Mouse (Mus musculus) spleen, adult 2 months (tissue): Measurements from ENCODE around the gene Slc5a11.

Experiments used
- CTCF ChIP-seq: fragments of 200-500 bp; IDR thresholded peaks from 2 replicates; pipeline ENCODE4 v1.5.1; 2011; ENCODE audit warnings: mild to moderate bottlenecking, inconsistent platforms; ENCODE audit not compliant: insufficient read depth, insufficient read length, insufficient replicate concordance; ENCODE audit errors: extremely low read depth
- POLR2A ChIP-seq: fragments of 200-500 bp; IDR thresholded peaks from 2 replicates; pipeline ENCODE4 v1.6.1; 2011; ENCODE audit warnings: low read depth, low read length, inconsistent platforms

GRCm38 (mm10) chr7:123212316-123212715, 2.3 kb upstream of the Slc5a11 start:
- TF ChIP-seq CTCF (no peak), POLR2A (no peak)
